Mouse (Mus musculus) forelimb bud, embryonic 11.5 days (tissue): Measurements from ENCODE around the gene Efcab7.

Experiments
- DNase-seq: peaks from one replicate; pipeline ENCODE4 v3.0.0-alpha.2; 2012; ENCODE audit warnings: low read depth, low spot score

Gene Efcab7

GRCm38 (mm10) chr4:99829094-99830073 is at the start of gene Efcab7:
Gene Efcab7, plus strand, starts transcription at chr4:99829198.
- peak; percentile 88 for DNase-seq

GRCm38 (mm10) chr4:99792365-99792764 is 36.6 kb upstream of the Efcab7 start:
- peak; percentile 18 for DNase-seq

DNA sequence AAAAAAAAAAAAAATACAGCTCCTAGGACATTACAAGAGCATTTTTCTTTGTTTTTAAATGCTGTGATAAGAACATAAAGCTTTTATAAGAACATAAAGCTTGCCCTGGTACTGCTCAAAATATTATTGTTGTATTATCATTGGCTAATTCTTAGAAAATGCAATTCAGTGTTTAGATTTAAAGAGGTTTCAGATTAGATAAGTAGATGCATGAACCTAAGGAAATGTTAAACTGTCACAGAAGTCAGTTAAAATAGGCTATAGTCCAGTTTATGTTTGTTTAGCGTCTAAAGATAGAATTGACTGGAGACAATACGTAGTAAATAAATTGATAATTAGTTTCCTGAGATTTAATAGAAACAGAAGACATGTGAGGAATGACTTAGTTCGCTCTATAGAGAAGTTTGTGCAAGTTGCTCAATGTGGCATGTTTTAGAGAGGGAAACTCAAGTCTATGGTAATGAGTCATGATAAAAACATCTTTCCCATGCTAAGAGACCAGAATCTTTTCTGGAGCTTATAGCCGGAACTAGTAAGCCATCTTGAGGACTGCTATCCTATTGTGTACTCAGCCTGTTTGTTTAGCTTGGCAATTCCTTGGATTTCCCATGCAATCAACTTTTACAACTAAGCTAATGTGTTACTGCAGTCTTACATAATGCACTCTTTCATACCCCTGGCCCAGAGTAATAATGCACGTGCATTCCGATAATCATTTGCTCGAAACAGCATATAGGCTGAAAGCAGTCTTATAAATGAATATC is 12.1 kb upstream of the Efcab7 start:
- DNase-seq: no peak

DNA sequence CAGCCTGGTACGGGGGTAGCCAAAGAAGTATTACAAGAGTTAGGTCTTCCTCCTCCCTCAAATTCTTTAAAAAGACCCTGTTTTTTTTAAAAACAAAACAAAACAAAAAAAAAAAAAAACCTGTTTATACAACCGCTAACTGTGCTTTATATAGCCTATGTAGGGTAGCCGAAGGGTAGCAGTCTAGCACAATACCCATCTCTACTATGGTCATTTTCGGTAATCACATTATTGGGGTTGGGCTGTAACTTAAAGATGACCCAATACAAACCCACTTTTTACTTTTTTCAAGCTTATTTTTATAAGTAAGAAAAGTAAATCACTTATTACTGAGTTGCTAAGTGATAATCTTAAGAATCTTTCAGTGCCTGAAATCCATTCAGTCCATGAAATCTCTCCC is 661 bp upstream of the Efcab7 start:
- no peak for DNase-seq

DNA sequence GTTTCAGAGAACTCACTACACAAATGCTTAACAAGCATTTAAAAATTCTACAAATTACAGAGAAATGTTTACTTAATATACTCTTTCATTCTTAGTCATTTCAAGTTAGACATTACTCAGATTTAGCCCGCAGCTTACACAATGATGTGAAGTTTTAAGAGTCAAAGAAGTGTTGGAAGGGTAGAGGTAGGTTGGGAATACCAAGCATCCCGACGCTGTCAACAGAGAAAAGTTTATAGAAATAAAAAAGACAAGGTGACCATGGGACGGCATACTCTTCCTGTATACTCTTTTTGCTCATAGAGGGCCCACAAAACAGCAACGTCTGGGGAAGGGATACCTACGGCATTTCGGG is 282 bp upstream of the Efcab7 start:
- DNase-seq: no peak

- peak; percentile 19 for DNase-seq
Measured at GRCm38 (mm10) chr4:99881882-99882281, 52.9 kb downstream of the Efcab7 start.

DNA sequence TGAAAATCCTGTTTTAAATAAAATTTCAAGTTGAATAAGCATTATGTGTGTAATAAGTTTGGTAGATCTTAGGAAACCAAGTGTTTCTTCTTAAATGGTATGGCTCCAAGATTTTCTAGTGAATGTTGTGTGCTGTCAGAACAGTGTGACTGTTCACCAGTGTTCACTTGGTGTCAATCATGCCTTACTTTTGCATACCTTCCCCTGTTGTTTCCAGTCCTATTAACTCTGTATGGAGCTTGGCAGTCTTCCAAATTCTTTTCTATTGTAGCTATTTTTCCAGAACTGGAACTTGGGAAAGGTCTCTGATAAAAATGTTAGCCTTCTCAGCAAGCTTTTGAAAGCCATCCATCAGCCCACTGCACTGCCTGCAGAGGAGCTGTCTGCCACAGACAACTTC is 53.4 kb downstream of the Efcab7 start:
- DNase-seq: no peak

GRCm38 (mm10) chr4:99913894-99914451 is 85.0 kb downstream of the Efcab7 start:
- peak; percentile 32 for DNase-seq

DNA sequence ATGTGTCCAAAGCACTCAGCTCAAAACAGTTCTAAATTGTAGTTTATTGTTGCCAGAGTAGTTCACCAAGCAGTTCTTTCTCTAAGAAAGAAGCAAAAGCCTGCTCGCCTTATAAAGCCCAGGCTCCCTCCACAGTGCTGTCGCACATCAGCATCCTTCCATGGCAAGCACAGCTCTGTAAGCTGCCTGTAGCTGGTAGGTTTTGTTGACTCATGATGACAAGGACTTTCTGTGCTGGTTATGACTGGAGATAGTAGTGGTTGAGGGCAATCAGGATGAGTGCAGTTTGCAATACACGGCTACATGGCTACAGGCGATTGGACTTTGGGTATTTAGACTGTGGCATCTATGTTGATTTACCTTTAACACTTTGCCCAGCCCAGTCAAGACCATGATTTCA is 97.4 kb downstream of the Efcab7 start:
- DNase-seq: no peak

GRCm38 (mm10) chr4:99928521-99928920 is 99.5 kb downstream of the Efcab7 start:
- DNase-seq: no peak

GRCm38 (mm10) chr4:99929149-99929612 is 100.2 kb downstream of the Efcab7 start, which contains the start of gene Pgm1:
Gene Pgm1, plus strand, starts transcription at chr4:99929414.
- no peak for DNase-seq

GRCm38 (mm10) chr4:99929613-99930517 is 100.9 kb downstream of the Efcab7 start, which contains the start of gene Itgb3bp:
Gene Itgb3bp, minus strand, starts transcription at chr4:99929813.
- peak; percentile 53 for DNase-seq

DNA sequence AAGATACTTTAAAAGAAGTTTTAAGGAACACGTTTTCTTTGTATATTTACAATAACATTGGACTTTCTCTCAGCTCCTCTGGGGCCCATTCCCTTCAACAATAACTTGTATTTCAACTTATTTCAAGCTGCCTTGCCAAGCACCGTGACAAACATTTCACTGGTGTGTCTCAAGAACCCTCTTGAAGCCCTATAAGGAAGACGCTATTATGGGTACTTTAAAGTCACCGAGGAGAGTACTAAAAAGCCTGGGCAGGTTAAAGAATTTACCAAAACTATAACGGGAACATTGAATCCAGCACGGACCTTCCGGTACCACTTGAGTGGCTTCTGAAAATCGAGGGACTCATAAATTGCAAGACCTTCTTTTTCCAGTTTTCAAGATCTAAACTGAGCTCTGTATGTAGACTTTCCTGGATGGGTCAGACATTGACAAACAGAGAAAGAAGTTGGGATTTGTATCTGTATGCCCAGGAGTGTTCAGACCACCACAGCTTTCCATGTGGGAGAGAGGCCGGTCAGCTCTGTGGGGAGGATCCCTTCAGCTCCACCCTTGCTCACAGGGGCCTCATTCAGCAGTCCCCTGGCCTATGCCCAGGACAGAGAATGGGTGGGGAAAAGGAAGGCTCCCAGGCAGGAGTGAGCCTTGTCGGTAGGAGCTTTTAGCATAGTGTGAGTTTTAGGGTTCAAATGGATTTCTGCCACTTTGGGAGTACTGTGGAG is 101.7 kb downstream of the Efcab7 start:
- DNase-seq: no peak

- DNase-seq: no peak
Measured at GRCm38 (mm10) chr4:99931240-99931580, 102.2 kb downstream of the Efcab7 start.

DNA sequence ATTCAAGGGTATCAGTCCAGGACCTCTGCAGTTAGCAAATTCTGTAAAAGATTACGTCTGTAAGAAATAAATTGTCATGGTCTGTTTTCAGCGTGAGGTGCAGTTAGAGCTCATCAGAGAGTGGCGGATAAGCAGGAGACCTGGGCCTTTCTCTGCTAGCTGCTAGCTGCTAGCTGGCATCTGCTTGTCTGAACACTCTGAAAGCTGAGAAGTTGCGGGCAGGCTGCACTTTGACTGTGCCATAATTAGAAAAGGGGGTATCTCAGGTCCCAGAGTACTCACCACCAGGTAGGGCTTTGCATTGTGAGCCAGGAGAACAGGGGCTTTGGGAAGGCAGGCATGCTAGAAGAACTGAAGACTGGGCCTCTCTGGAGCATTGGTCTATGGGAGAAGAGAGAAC is 102.8 kb downstream of the Efcab7 start:
- no peak for DNase-seq

- DNase-seq: no peak
Measured at GRCm38 (mm10) chr4:99934859-99935258, 105.9 kb downstream of the Efcab7 start.

- DNase-seq: no peak
Measured at GRCm38 (mm10) chr4:99936278-99936677, 107.3 kb downstream of the Efcab7 start.

DNA sequence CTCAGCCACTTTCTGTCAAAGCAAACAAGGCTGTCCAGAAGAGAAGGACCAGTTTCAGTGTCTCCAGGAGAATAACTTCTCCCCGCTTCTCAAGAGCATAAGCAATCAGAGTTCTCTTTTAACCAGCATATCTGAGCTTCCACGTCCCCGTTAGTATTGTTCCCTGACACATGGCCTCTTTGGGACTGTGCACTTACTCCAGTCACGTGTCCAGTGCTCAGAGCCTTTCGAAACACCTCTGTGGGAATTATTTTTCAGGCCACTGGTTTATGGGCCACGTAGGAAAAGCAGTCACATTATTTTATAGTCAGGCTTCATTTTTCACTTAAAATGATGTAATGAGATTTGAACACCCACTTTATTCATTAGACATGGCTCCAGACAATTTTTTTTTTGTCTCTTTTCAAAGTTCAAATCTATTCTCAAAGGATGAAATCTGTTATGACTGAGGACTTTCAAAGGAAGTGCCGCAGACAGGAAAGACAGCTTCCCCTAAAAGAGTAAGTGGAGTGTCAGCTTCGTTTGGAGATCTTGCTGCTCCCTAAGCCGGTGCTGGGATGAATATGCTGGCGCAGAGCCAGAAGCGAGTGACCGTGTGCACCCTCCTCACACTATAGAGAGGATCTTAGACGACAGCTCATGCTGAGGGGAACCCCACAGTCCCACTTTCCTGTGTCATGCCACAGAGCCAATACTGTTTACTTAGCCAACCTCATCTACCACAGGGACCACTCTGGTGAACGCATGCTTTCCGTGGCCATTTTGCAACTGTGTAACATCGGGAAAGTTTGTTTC is 110.9 kb downstream of the Efcab7 start:
- no peak for DNase-seq

DNA sequence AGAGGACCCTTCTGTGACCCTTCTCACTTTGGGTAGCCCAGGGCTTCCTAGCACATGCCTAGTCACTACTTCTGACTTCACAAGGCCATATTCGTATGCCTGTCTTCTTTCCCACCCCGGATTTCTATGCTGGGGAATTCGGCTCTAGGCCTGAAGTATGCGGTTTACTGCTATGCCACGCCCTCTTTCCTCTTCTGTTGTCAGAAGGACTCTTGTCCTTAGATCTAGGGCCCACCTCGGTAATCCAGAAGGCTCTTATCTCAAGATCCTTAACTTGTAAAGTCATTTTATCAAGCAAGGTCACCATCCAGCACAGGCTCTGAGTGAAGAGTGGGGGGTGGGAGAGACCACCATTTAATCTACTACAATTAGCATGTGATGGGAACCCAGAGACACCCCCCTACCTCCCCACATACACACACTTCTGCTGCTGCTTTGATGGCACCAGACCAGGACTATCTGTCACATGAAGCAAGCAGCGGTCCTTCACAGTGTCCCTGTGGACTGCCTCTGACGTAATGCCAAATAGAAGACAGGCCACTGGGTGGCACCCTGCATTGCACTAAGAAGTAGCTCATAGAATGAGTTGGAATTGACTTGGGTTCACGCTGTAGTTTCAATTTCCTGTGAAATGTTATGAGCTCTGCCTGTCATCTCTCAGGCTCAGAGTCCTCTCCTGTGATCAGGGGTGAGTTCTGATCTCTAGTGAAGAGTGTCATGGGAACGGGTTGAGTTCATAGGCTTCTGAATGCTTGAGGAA is 112.8 kb downstream of the Efcab7 start:
- no peak for DNase-seq
